Mouse (Mus musculus) heart, embryonic 16.5 days (tissue): Measurements from ENCODE around the gene Lamtor1. TPM values are rescaled to one million over a fixed set of nuclear protein-coding genes. Genes with fewer than 3 reads are reported as not detected.

Source experiments
- ATAC-seq: fragments of 200-750 bp; cut with Nextera tagmentation; replicated peaks from 2 replicates; pipeline ENCODE4 v1.8.0; 2017; ENCODE audit warnings: moderate number of reproducible peaks; ENCODE audit not compliant: insufficient read depth, low FRiP score; ENCODE audit errors: extremely low read depth
- H3K27ac ChIP-seq: fragments of 300-500 bp; sonication (generic); 2 replicates; pipeline ENCODE4 v1.5.1; 2014; ENCODE audit warnings: mild to moderate bottlenecking, low read length, control low read depth, moderate library complexity
- H3K27me3 ChIP-seq: fragments of 300-500 bp; sonication (generic); 2 replicates; pipeline ENCODE4 v1.6.1; 2014; ENCODE audit warnings: low read length, mixed read lengths; ENCODE audit not compliant: control insufficient read depth, insufficient read depth
- H3K36me3 ChIP-seq: fragments of 300-500 bp; sonication (generic); 2 replicates; pipeline ENCODE4 v1.6.1; 2014; ENCODE audit not compliant: control insufficient read depth, insufficient read depth
- H3K4me1 ChIP-seq: fragments of 300-500 bp; sonication (generic); 2 replicates; pipeline ENCODE4 v1.6.1; 2014; ENCODE audit warnings: low read length, mixed read lengths; ENCODE audit not compliant: control insufficient read depth, insufficient read depth
- H3K4me2 ChIP-seq: fragments of 300-500 bp; sonication (generic); 2 replicates; pipeline ENCODE4 v1.6.1; 2014; ENCODE audit warnings: low read depth, mild to moderate bottlenecking, control low read depth, low read length
- H3K4me3 ChIP-seq: fragments of 300-500 bp; sonication (generic); 2 replicates; pipeline ENCODE4 v1.5.1; 2014; ENCODE audit warnings: mild to moderate bottlenecking, control low read depth, low read length
- H3K9ac ChIP-seq: fragments of 300-500 bp; sonication (generic); 2 replicates; pipeline ENCODE4 v1.6.1; 2014; ENCODE audit warnings: low read length, control low read depth
- H3K9me3 ChIP-seq: fragments of 300-500 bp; sonication (generic); replicated peaks from 2 replicates; pipeline ENCODE4 v1.6.1; 2016; ENCODE audit warnings: low read length; ENCODE audit not compliant: control insufficient read depth
- WGBS: fragments of 180-500 bp; shearing (Covaris S2); extraction: QIAGEN DNeasy Blood & Tissue Kit; methylation state at CpG from one replicate; pipeline ENCODE4 v1.1.7; 2014; 5-methylcytosine and 5-hydroxymethylcytosine counted together
- polyA plus RNA-seq: library from polyadenylated mRNA; unstranded; fragments of >200 nt; fragmentation: Nextera tagmentation; extraction: Ambion mirVana; gene quantifications from 2 replicates; pipeline ENCODE4 v1.2.1, GENCODE M21; 2015

The Lamtor1 gene
- polyA plus RNA-seq, 1 experiment from 2014 or later, result 147 TPM

GRCm38 (mm10) chr7:101968751-101969150 is 63.0 kb downstream of the Lamtor1 start:
- Histone ChIP-seq H3K9ac (no peak overlapping the region), H3K27me3 (no peaks in the 10 kb centered on the region), H3K27ac (peak overlapping the region; percentile 58), H3K36me3 (no peaks in the 10 kb centered on the region; the same call in 1 of the 2 replicates), H3K4me3 (no peak overlapping the region), H3K4me1 (peaks cover 44% of the 10 kb centered on the region), H3K4me2 (no peak overlapping the region), H3K9me3 (no peaks in the 10 kb centered on the region)
- no peak for ATAC-seq
- 66% methylated on average over 2 of the region's 2 CpGs for WGBS

- H3K27ac ChIP-seq, result peak overlapping the region; percentile 100
- no peaks in the 10 kb centered on the region for H3K9me3 ChIP-seq
- WGBS, result under 1% methylated on average over 53 of the region's 53 CpGs
These were observed 64.2 kb downstream of the Lamtor1 start for GRCm38 (mm10) chr7:101969694-101970428.

DNA sequence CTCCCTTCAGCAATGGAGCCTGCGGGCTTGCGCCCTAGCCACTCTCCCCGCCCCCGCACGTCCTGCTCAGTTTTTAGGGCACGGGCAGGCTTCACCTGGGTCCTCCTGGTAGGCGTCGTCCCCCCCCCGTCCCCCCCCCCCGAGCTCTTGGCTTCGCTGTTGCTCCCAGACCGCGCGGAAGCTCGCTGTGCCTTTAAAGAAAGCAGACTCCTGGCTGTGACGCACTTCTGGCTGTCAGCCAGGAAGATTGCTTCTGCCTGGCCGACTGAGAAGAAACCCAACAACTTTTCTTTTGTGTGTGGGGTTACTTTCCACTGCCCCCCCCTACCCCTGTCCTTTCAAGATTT is 64.7 kb downstream of the Lamtor1 start:
- WGBS, result 0% methylated on average over 17 of the region's 17 CpGs
- H3K9me3 ChIP-seq, result no peaks in the 10 kb centered on the region
- peak overlapping the region; percentile 95 for H3K9ac ChIP-seq
- H3K4me1 ChIP-seq, result peaks cover 58% of the 10 kb centered on the region
- peak overlapping the region; percentile 100 for H3K27ac ChIP-seq
- peak overlapping the region; percentile 92 for H3K4me2 ChIP-seq
- peak overlapping the region; percentile 91 for H3K4me3 ChIP-seq
- peak; percentile 75 for ATAC-seq
- H3K36me3 ChIP-seq, result no peaks in the 10 kb centered on the region; the same call in 1 of the 2 replicates
- H3K27me3 ChIP-seq, result no peaks in the 10 kb centered on the region

More at GRCm38 (mm10) chr7:101969694-101970428, 64.2 kb downstream of the Lamtor1 start:
- peak overlapping the region; percentile 91 for H3K4me3 ChIP-seq
- peak; percentile 86 for ATAC-seq
- no peaks in the 10 kb centered on the region for H3K27me3 ChIP-seq
- H3K4me1 ChIP-seq, result peaks cover 53% of the 10 kb centered on the region
- peak overlapping the region; percentile 95 for H3K9ac ChIP-seq
- no peaks in the 10 kb centered on the region; the same call in 1 of the 2 replicates for H3K36me3 ChIP-seq
- peak overlapping the region; percentile 92 for H3K4me2 ChIP-seq

- Histone ChIP-seq H3K36me3 (no peaks in the 10 kb centered on the region; the same call in 1 of the 2 replicates), H3K27ac (peak overlapping the region; percentile 100), H3K4me1 (peaks cover 56% of the 10 kb centered on the region), H3K27me3 (no peaks in the 10 kb centered on the region), H3K9me3 (no peaks in the 10 kb centered on the region), H3K4me3 (peak overlapping the region; percentile 91), H3K9ac (peak overlapping the region; percentile 95), H3K4me2 (peak overlapping the region; percentile 92)
- 2% methylated on average over 19 of the region's 19 CpGs for WGBS
- ATAC-seq, result peak; percentile 61
These were observed 65.2 kb downstream of the Lamtor1 start for GRCm38 (mm10) chr7:101970821-101971461.

DNA sequence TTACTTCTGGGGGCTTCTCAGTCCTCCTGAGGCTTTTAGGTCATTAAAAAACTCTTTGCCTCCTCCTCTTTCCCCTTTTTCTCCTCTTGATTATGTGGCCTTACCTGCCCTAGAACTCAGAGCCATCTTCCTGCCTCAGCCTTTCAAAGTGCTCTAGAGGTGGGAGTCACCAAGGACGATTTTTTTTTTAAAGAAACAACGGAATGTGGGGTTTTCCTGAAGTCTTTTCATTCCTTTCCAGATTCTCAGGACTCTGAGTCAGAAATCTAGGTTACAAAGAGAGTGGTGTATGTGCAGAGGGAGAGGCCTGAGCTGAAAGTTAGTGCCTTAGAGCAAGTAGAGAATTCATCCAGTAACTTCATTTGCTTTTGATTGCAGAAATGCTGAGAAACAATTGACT is 66.0 kb downstream of the Lamtor1 start:
- H3K4me1 ChIP-seq, result peaks cover 54% of the 10 kb centered on the region
- 32% methylated on average over 2 of the region's 2 CpGs for WGBS

DNA sequence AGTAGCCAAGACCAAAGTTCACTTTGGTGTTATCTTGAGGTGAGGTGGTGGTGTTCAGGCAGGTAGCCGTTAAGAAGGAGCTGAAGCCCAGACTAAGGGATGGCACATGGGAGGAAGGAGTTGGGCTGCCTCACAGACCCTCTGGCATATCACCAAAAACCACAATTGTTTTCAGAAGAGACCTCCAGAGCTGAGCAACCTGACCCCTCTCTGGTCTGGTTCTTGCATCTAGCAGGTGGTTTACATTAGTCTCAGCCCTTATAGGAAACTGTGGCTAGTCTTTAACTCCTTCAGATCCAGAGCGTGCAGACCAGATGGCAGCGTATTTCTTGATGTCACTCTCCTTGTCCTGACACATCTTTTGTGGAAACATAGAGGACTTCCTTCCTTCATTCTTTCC is 68.0 kb downstream of the Lamtor1 start:
- H3K9ac ChIP-seq, result 0 out of 2 replicates have a peak overlapping the region, but pooled peaks have one; percentile 20
- H3K9me3 ChIP-seq, result no peaks in the 10 kb centered on the region
- WGBS, result 71% methylated on average over 3 of the region's 3 CpGs
- H3K4me1 ChIP-seq, result peaks cover 43% of the 10 kb centered on the region
- H3K36me3 ChIP-seq, result peaks cover 3% of the 10 kb centered on the region; the same call in 1 of the 2 replicates
- H3K4me3 ChIP-seq, result no peak overlapping the region
- no peak overlapping the region for H3K4me2 ChIP-seq
- H3K27ac ChIP-seq, result peak overlapping the region; percentile 51; the same call in 1 of the 2 replicates
- no peaks in the 10 kb centered on the region for H3K27me3 ChIP-seq
- no peak for ATAC-seq

More for the DNA sequence above, 66.0 kb downstream of the Lamtor1 start:
- Histone ChIP-seq H3K27me3 (no peaks in the 10 kb centered on the region), H3K27ac (peak overlapping the region; percentile 100), H3K9me3 (no peaks in the 10 kb centered on the region), H3K4me3 (peak overlapping the region; percentile 91), H3K9ac (peak overlapping the region; percentile 95), H3K4me2 (peak overlapping the region; percentile 92), H3K36me3 (no peaks in the 10 kb centered on the region; the same call in 1 of the 2 replicates)
- ATAC-seq, result no peak

GRCm38 (mm10) chr7:101974505-101974904 is 68.8 kb downstream of the Lamtor1 start:
- Histone ChIP-seq H3K9ac (no peak overlapping the region), H3K4me3 (no peak overlapping the region), H3K9me3 (no peaks in the 10 kb centered on the region), H3K27me3 (no peaks in the 10 kb centered on the region), H3K27ac (peak overlapping the region; percentile 51), H3K4me2 (no peak overlapping the region), H3K4me1 (peaks cover 38% of the 10 kb centered on the region), H3K36me3 (peaks cover 6% of the 10 kb centered on the region; the same call in 1 of the 2 replicates)
- WGBS, result 23% methylated on average over 2 of the region's 2 CpGs
- ATAC-seq, result no peak
